Mouse (Mus musculus) C2C12 (cell line): ENCODE results near the gene Tnfrsf26.

Experiments used
- CEBPB ChIP-seq: IDR thresholded peaks from one replicate; pipeline ENCODE4 v1.6.1; 2011; ENCODE audit warnings: low read depth, mild to moderate bottlenecking, control low read depth, moderate library complexity
- CTCF ChIP-seq: IDR thresholded peaks from one replicate; pipeline ENCODE4 v1.5.1; 2011; ENCODE audit not compliant: control insufficient read depth, insufficient read depth, insufficient read length
- FOSL1 ChIP-seq: IDR thresholded peaks from one replicate; pipeline ENCODE4 v1.8.0; 2011; ENCODE audit warnings: mild to moderate bottlenecking, low read length; ENCODE audit not compliant: poor library complexity, insufficient read depth, severe bottlenecking
- MAX ChIP-seq: IDR thresholded peaks from one replicate; pipeline ENCODE4 v1.6.1; 2011; ENCODE audit warnings: mild to moderate bottlenecking, control low read depth
- MYOG ChIP-seq: IDR thresholded peaks from one replicate; pipeline ENCODE4 v1.6.1; 2011; ENCODE audit not compliant: control insufficient read depth, insufficient read length; ENCODE audit errors: extremely low read depth
- USF1 ChIP-seq: IDR thresholded peaks from one replicate; pipeline ENCODE4 v1.6.1; 2011; ENCODE audit warnings: low read depth, mild to moderate bottlenecking, control low read depth, moderate library complexity

DNA sequence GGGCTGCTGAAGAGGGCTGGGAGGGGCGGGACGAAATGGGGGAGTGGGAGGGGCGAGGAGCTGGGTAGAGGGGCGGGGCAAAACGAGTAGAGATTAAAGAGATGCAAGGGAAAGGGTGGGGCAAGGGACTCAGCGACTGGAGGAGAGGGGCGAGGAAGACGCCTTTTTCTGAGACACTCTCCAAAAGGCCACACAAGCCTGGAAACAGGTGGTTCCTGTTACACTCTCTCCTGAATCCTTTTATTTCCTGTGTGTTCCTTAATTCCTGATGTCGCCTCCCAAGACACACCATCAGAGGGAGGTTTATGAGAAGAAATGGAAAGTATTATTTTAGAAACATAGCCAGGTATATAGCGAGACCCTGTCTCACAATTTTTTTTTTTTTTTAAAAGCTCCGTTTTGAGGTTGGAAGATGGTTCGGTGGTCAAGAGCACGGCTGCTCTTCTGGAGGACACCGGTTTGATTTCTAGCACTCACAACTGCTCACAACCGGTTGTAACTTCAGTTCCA lies 28.2 kb downstream of the Tnfrsf26 start:
- TF ChIP-seq CTCF (no peak), MYOG (no peak), USF1 (no peak), MAX (no peak), FOSL1 (no peak), CEBPB (no peak)
